Mouse (Mus musculus): ENCODE measurements around the gene Tomm5. TPM values are rescaled to one million over a fixed set of nuclear protein-coding genes. Genes with fewer than 3 reads are reported as not detected.

The Tomm5 gene
- total and polyA plus RNA-seq, 3 experiments, result 313 to 845 (median 321) TPM

DNA sequence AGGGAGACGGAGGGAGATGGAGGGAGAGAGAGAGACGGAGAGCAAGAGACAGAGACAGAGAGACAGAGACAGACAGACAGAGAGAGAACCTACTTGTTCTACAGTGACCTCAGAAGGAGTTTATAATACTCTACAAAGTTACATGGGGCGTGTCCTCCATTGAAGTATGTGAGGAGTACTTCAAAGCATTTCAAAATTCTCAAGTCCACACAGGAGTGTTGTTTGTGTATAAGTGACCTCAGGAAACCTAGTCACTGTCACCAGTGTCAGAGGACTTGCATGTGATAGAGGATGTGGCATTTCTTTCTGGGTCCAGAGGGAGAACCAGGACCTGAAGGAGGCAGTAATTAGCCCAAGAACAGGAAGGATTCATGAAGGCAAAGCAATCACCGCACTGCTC, 23.1 kb upstream of the Tomm5 start:
- no peak overlapping the region for H3K9ac ChIP-seq (ENCODE audit: insufficient read depth, low read depth)
- H3K4me3 ChIP-seq (replicated peaks in 1 of 3; ENCODE audit: low read depth in 2 of 3, low read length in 2 of 3, poor library complexity in 1 of 3), result no peak overlapping the region
- no peak for TF ChIP-seq PAX5 (IDR thresholded peaks at IDR 0.05; ENCODE audit: low read length)
- TF ChIP-seq SIN3A (IDR thresholded peaks at IDR 0.05; ENCODE audit: low read length), result no peak
- TF ChIP-seq CHD2 (IDR thresholded peaks at IDR 0.05; ENCODE audit: low read length), result no peak
- TF ChIP-seq BHLHE40 (IDR thresholded peaks at IDR 0.05; ENCODE audit: low read depth, low read length), result no peak
- TF ChIP-seq E2F4 (IDR thresholded peaks at IDR 0.05; ENCODE audit: insufficient replicate concordance, low read depth, low read length), result no peak
- TF ChIP-seq ZMIZ1 (IDR thresholded peaks at IDR 0.05; ENCODE audit: low read depth, low read length), result no peak
- H3K27me3 ChIP-seq (replicated peaks), result peaks cover 6% of the 10 kb centered on the region
- no peak overlapping the region for H3K4me2 ChIP-seq (ENCODE audit: insufficient read depth, low read depth, poor library complexity, severe bottlenecking)
- DNase-seq (ENCODE audit: extremely low read depth), result no peak
- in situ Hi-C loops (cut with MboI; ENCODE audit: low pct_ligation_motif_present, low pct_unique_long_range_greater_than_20kb, low sequenced_read_pairs), result no loop called here
- no peaks in the 10 kb centered on the region for H3K9me3 ChIP-seq (replicated peaks; ENCODE audit: low read length)
- no peaks in the 10 kb centered on the region for H3K36me3 ChIP-seq (replicated peaks in 1 of 2; ENCODE audit: control insufficient read depth in 1 of 2, insufficient read depth in 1 of 2, low read length in 1 of 2)
- no peaks in the 10 kb centered on the region for H3K79me2 ChIP-seq (replicated peaks; ENCODE audit: control insufficient read depth, extremely low read depth, insufficient read depth, poor library complexity, severe bottlenecking)
- 0 out of 4 replicates have a peak, but pooled peaks cover 0 to 3% of the 10 kb centered on the region in 2 experiments for H3K4me1 ChIP-seq (ENCODE audit: control insufficient read depth in 1 of 2, insufficient read depth in 2 of 2)
- dilution Hi-C loops (cut with MboI; ENCODE audit: extremely low pct_ligation_motif_present, extremely low pct_unique_long_range_greater_than_20kb, low sequenced_read_pairs), result no loop called here
- no peak overlapping the region for H3K27ac ChIP-seq (ENCODE audit: insufficient read depth, low read depth)

DNA sequence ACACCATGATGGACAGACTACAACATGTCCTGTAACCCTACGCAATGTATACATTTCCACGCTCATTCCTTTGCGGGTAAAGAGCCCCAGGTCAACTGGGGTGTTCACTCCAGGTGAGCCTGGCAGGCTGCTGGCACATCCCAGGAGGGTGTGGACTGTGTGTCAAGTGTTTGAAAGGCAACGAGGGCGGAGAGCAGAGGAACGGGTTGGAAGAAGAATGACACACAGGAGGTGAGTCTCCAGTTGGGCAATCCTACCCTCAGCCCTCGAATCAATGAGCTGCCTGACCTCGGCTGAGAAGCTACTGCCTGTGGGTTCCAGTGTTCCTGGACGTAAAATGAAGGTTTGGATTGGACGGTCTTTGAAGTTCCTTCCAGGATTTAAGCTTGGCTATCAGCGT, 13.4 kb upstream of the Tomm5 start:
- Histone ChIP-seq H3K4me3 (replicated peaks in 1 of 3; ENCODE audit: low read depth in 2 of 3, low read length in 2 of 3, poor library complexity in 1 of 3) (no peak overlapping the region), H3K4me1 (ENCODE audit: control insufficient read depth in 1 of 2, insufficient read depth in 2 of 2) (no peaks in the 10 kb centered on the region), H3K79me2 (replicated peaks; ENCODE audit: control insufficient read depth, extremely low read depth, insufficient read depth, poor library complexity, severe bottlenecking) (no peaks in the 10 kb centered on the region), H3K9ac (ENCODE audit: insufficient read depth, low read depth) (no peak overlapping the region), H3K27ac (ENCODE audit: insufficient read depth, low read depth) (no peak overlapping the region), H3K9me3 (replicated peaks; ENCODE audit: low read length) (no peaks in the 10 kb centered on the region), H3K4me2 (ENCODE audit: insufficient read depth, low read depth, poor library complexity, severe bottlenecking) (no peak overlapping the region), H3K27me3 (replicated peaks) (peaks cover 6% of the 10 kb centered on the region), H3K36me3 (replicated peaks in 1 of 2; ENCODE audit: control insufficient read depth in 1 of 2, insufficient read depth in 1 of 2, low read length in 1 of 2) (no peaks in the 10 kb centered on the region)
- DNase-seq (ENCODE audit: extremely low read depth), result no peak
- dilution Hi-C loops (cut with MboI; ENCODE audit: extremely low pct_ligation_motif_present, extremely low pct_unique_long_range_greater_than_20kb, low sequenced_read_pairs) (no loop called here), in situ Hi-C loops (cut with MboI; ENCODE audit: low pct_ligation_motif_present, low pct_unique_long_range_greater_than_20kb, low sequenced_read_pairs) (no loop called here)
- TF ChIP-seq ZMIZ1 (IDR thresholded peaks at IDR 0.05; ENCODE audit: low read depth, low read length), result no peak
- no peak for TF ChIP-seq RAD21 (IDR thresholded peaks at IDR 0.05; ENCODE audit: low read depth, low read length)
- TF ChIP-seq ZKSCAN1 (IDR thresholded peaks at IDR 0.05; ENCODE audit: borderline replicate concordance, low read depth, low read length), result no peak
- TF ChIP-seq E2F4 (IDR thresholded peaks at IDR 0.05; ENCODE audit: insufficient replicate concordance, low read depth, low read length), result no peak
- TF ChIP-seq CHD1 (IDR thresholded peaks at IDR 0.05; ENCODE audit: low read depth, low read length), result no peak
- no peak for TF ChIP-seq SMC3 (IDR thresholded peaks at IDR 0.05; ENCODE audit: low read depth, low read length)
- no peak for TF ChIP-seq ZNF384 (IDR thresholded peaks at IDR 0.05; ENCODE audit: low read depth, low read length)
- no peak for TF ChIP-seq TBP (conservative IDR thresholded peaks at IDR 0.05; ENCODE audit: low read depth, low read length)
- TF ChIP-seq MXI1 (IDR thresholded peaks at IDR 0.05; ENCODE audit: low read depth, low read length), result no peak
- no peak for TF ChIP-seq CHD2 (IDR thresholded peaks at IDR 0.05; ENCODE audit: low read length)
- TF ChIP-seq HCFC1 (IDR thresholded peaks at IDR 0.05; ENCODE audit: low read depth, low read length), result no peak
- TF ChIP-seq ETS1 (conservative IDR thresholded peaks at IDR 0.05; ENCODE audit: low read depth, low read length), result no peak
- no peak for TF ChIP-seq USF2 (conservative IDR thresholded peaks at IDR 0.05; ENCODE audit: low read depth, low read length)
- no peak for TF ChIP-seq ELF1 (IDR thresholded peaks at IDR 0.05; ENCODE audit: low read depth, low read length)
- no peak for TF ChIP-seq IRF4 (IDR thresholded peaks at IDR 0.05; ENCODE audit: low read depth, low read length)
- no peak for TF ChIP-seq ZC3H11A (IDR thresholded peaks at IDR 0.05; ENCODE audit: low read depth, low read length)

Measured in CH12.LX (cell line).